Mouse (Mus musculus) ovary, postnatal 10 days (tissue): ENCODE results near the gene Chrna3.

Experiments used
- DNase-seq: peaks from one replicate; pipeline ENCODE4 v3.0.0; 2022; ENCODE audit warnings: low spot score

The Chrna3 gene

GRCm38 (mm10) chr9:54995645-54996044, 30.7 kb downstream of the Chrna3 start:
- DNase-seq = no peak

- DNase-seq = no peak
Observed at GRCm38 (mm10) chr9:54994381-54994780, 32.0 kb downstream of the Chrna3 start.

- no peak for DNase-seq
Observed at GRCm38 (mm10) chr9:54990362-54990761, 36.0 kb downstream of the Chrna3 start.

GRCm38 (mm10) chr9:54982401-54982800, 44.0 kb downstream of the Chrna3 start:
- DNase-seq = no peak

GRCm38 (mm10) chr9:54981291-54982191, 44.8 kb downstream of the Chrna3 start:
- DNase-seq = peak; percentile 2

GRCm38 (mm10) chr9:54980674-54981073, 45.7 kb downstream of the Chrna3 start, which contains the start of gene Chrna5:
Gene Chrna5, plus strand, starts transcription at chr9:54980880.
- no peak for DNase-seq

GRCm38 (mm10) chr9:54969972-54970637, 56.3 kb downstream of the Chrna3 start:
- no peak for DNase-seq

- no peak for DNase-seq
Observed at GRCm38 (mm10) chr9:54963669-54964068, 62.7 kb downstream of the Chrna3 start.

- no peak for DNase-seq
Observed at GRCm38 (mm10) chr9:54961059-54961458, 65.3 kb downstream of the Chrna3 start.
